Mouse (Mus musculus): Measurements from ENCODE around the gene Slc9a2. TPM values are rescaled to one million over a fixed set of nuclear protein-coding genes. Genes with fewer than 3 reads are reported as not detected.

Slc9a2 gene
- polyA plus RNA-seq, 1 experiment from 2014 or later: 1.0 TPM

- H3K9ac ChIP-seq: no peak overlapping the region
- H3K4me3 ChIP-seq (replicated peaks): no peak overlapping the region
- no peaks in the 10 kb centered on the region for H3K27me3 ChIP-seq
- no peak overlapping the region for H3K27ac ChIP-seq (replicated peaks)
- H3K36me3 ChIP-seq: 0 out of 2 replicates have a peak, but pooled peaks cover 2% of the 10 kb centered on the region
- no peaks in the 10 kb centered on the region for H3K9me3 ChIP-seq (replicated peaks)
- no peaks in the 10 kb centered on the region for H3K4me1 ChIP-seq
- WGBS: 29% methylated on average over 6 of the region's 6 CpGs
- ATAC-seq (ENCODE audit: insufficient number of reproducible peaks, low FRiP score, low TSS enrichment, low read depth): no peak
- H3K4me2 ChIP-seq (replicated peaks): no peak overlapping the region
These were observed 88.2 kb downstream of the Slc9a2 start for GRCm38 (mm10) chr1:40768606-40769005.

DNA sequence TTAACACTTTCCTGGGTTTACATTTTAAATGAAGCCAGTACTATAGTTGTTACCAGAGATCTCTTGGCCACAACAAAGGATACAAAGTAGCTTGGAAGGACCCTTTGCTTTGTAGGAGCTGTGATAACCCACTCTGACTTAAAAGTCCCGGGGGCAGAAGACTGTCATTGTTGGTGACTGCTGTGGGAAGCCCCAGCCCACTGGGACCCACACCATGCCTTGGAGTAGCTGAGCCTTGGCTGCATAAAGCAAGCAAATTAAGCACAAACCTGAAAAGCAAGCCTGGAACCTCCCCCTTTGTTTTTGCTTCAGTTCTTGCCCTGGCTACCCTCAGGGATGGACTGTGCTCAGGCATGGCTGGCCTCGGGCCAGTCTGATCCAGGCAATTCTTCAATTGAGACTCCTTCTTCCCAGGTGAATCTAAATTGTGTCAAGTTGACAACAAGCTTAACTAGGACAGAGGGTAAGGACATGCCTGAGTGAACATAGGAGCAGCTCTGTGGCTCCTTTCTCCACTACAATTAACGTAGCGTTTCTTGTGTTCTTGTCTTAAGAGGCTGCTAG lies 89.0 kb downstream of the Slc9a2 start:
- ATAC-seq (ENCODE audit: insufficient number of reproducible peaks, low FRiP score, low TSS enrichment, low read depth): no peak
- H3K27ac ChIP-seq (replicated peaks): no peak overlapping the region
- H3K4me1 ChIP-seq: no peaks in the 10 kb centered on the region
- H3K27me3 ChIP-seq: no peaks in the 10 kb centered on the region
- no peak overlapping the region for H3K9ac ChIP-seq
- 50% methylated on average over 4 of the region's 4 CpGs for WGBS
- H3K9me3 ChIP-seq (replicated peaks): no peaks in the 10 kb centered on the region
- H3K4me3 ChIP-seq (replicated peaks): no peak overlapping the region
- H3K4me2 ChIP-seq (replicated peaks): no peak overlapping the region
- peaks cover 10% of the 10 kb centered on the region; the same call in 1 of the 2 replicates for H3K36me3 ChIP-seq

- H3K4me3 ChIP-seq (replicated peaks): no peak overlapping the region
- no peak overlapping the region for H3K4me2 ChIP-seq (replicated peaks)
- WGBS: 90% methylated on average over 7 of the region's 7 CpGs
- no peaks in the 10 kb centered on the region for H3K27me3 ChIP-seq
- no peak overlapping the region for H3K9ac ChIP-seq
- no peaks in the 10 kb centered on the region for H3K4me1 ChIP-seq
- ATAC-seq (ENCODE audit: insufficient number of reproducible peaks, low FRiP score, low TSS enrichment, low read depth): no peak
- peaks cover 13% of the 10 kb centered on the region; the same call in 1 of the 2 replicates for H3K36me3 ChIP-seq
- H3K9me3 ChIP-seq (replicated peaks): no peaks in the 10 kb centered on the region
- H3K27ac ChIP-seq (replicated peaks): no peak overlapping the region
These were observed 91.0 kb downstream of the Slc9a2 start for GRCm38 (mm10) chr1:40771196-40771970.

- no peak for ATAC-seq (ENCODE audit: insufficient number of reproducible peaks, low FRiP score, low TSS enrichment, low read depth)
- no peaks in the 10 kb centered on the region for H3K4me1 ChIP-seq
- no peak overlapping the region for H3K9ac ChIP-seq
- H3K27me3 ChIP-seq: no peaks in the 10 kb centered on the region
- H3K36me3 ChIP-seq: peaks cover 13% of the 10 kb centered on the region; the same call in 1 of the 2 replicates
- H3K27ac ChIP-seq (replicated peaks): no peak overlapping the region
- no peak overlapping the region for H3K4me3 ChIP-seq (replicated peaks)
- WGBS: 82% methylated on average over 5 of the region's 5 CpGs
- H3K4me2 ChIP-seq (replicated peaks): no peak overlapping the region
- no peaks in the 10 kb centered on the region for H3K9me3 ChIP-seq (replicated peaks)
These were observed 92.9 kb downstream of the Slc9a2 start for GRCm38 (mm10) chr1:40773234-40773633.

DNA sequence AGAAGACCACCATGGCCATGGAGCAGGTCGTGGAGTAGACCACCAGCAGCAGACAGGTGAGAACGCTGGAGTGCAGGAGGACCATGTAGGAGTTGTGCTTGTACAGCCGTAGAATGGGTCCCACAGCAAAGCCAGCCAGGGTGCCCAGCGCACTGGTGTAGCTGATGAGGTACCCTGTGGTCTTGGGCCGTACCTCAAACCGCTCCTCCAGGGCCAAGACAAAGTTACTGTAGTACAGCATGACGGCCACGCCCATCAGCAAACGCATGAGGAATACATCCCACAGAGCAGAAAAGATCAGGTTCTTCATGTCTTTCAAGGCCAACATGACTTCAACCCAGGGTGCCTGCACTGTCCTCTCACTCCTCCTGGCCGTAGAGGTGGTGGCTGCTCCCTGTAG lies 93.7 kb downstream of the Slc9a2 start:
- Histone ChIP-seq H3K9me3 (replicated peaks) (peaks cover 6% of the 10 kb centered on the region; the same call in 1 of the 2 replicates), H3K9ac (no peak overlapping the region), H3K4me1 (no peaks in the 10 kb centered on the region), H3K4me2 (replicated peaks) (no peak overlapping the region), H3K27me3 (no peaks in the 10 kb centered on the region), H3K27ac (replicated peaks) (no peak overlapping the region), H3K36me3 (peaks cover 20% of the 10 kb centered on the region), H3K4me3 (replicated peaks) (no peak overlapping the region)
- 93% methylated on average over 10 of the region's 10 CpGs for WGBS
- no peak for ATAC-seq (ENCODE audit: insufficient number of reproducible peaks, low FRiP score, low TSS enrichment, low read depth)

- H3K4me1 ChIP-seq: no peaks in the 10 kb centered on the region
- peaks cover 41% of the 10 kb centered on the region for H3K36me3 ChIP-seq
- H3K27me3 ChIP-seq: no peaks in the 10 kb centered on the region
- H3K4me2 ChIP-seq (replicated peaks): no peak overlapping the region
- H3K9ac ChIP-seq: no peak overlapping the region
- H3K9me3 ChIP-seq (replicated peaks): peaks cover 14% of the 10 kb centered on the region; the same call in 1 of the 2 replicates
- H3K27ac ChIP-seq (replicated peaks): no peak overlapping the region
- no peak for ATAC-seq (ENCODE audit: insufficient number of reproducible peaks, low FRiP score, low TSS enrichment, low read depth)
- H3K4me3 ChIP-seq (replicated peaks): no peak overlapping the region
- WGBS: 52% methylated on average over 2 of the region's 2 CpGs
These were observed 95.7 kb downstream of the Slc9a2 start for GRCm38 (mm10) chr1:40776102-40776501.

- Histone ChIP-seq H3K36me3 (peaks cover 43% of the 10 kb centered on the region), H3K4me1 (no peaks in the 10 kb centered on the region), H3K9ac (no peak overlapping the region), H3K4me3 (replicated peaks) (no peak overlapping the region), H3K9me3 (replicated peaks) (peaks cover 14% of the 10 kb centered on the region; the same call in 1 of the 2 replicates), H3K27ac (replicated peaks) (no peak overlapping the region), H3K27me3 (no peaks in the 10 kb centered on the region), H3K4me2 (replicated peaks) (no peak overlapping the region)
- ATAC-seq (ENCODE audit: insufficient number of reproducible peaks, low FRiP score, low TSS enrichment, low read depth): no peak
- 75% methylated on average over 3 of the region's 3 CpGs for WGBS
These were observed 96.4 kb downstream of the Slc9a2 start for GRCm38 (mm10) chr1:40776763-40777162.

DNA sequence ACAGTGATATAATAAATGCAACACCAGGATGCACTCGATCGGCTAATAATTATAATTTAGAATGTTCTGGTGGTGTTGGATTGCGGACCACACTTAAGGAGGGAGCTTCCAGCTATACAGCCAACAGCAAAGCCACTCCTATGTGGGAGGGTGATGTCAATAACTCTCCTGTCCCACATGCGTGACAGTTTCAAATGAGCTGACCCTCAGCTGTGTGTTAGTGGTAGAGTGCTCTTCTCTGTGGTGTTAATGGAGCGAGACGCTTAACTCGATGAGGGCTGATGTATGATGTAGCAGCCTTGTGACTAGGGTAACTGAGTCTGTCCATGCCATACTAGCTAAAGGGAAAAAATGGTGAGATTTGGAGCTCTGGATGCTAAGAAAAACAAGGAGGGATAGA lies 103.1 kb downstream of the Slc9a2 start:
- no peak for ATAC-seq (ENCODE audit: insufficient number of reproducible peaks, low FRiP score, low TSS enrichment, low read depth)
- WGBS: 91% methylated on average over 7 of the region's 7 CpGs
- H3K36me3 ChIP-seq: peaks cover 29% of the 10 kb centered on the region
- H3K4me2 ChIP-seq (replicated peaks): no peak overlapping the region
- H3K27ac ChIP-seq (replicated peaks): no peak overlapping the region
- no peaks in the 10 kb centered on the region for H3K4me1 ChIP-seq
- no peak overlapping the region for H3K9ac ChIP-seq
- peaks cover 14% of the 10 kb centered on the region; the same call in 1 of the 2 replicates for H3K9me3 ChIP-seq (replicated peaks)
- H3K27me3 ChIP-seq: no peaks in the 10 kb centered on the region
- H3K4me3 ChIP-seq (replicated peaks): no peak overlapping the region

DNA sequence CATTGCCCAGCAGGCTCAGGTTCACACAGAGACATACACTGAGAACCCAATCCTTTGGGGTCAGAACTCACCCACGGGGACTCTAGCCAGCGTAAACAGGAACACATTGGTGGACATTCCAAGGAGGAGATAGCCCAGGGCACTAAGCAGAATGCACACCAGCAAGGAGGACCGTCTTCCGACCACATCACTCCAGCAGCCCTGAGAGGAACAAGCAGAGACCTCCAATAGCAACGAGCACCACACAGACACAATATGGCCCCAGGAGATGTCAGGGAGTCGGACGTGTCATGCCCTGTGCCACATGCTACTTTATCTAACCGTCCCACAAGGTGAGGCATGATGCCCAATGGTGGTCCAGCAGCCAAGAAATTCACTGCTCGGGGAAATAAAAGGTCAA lies 103.9 kb downstream of the Slc9a2 start:
- whole genome bisulfite sequencing: 82% methylated on average over 9 of the region's 9 CpGs
- 0 out of 2 replicates have a peak, but pooled peaks cover 5% of the 10 kb centered on the region for H3K9me3 ChIP-seq (replicated peaks)

GRCm38 (mm10) chr1:40785876-40786445 lies 105.6 kb downstream of the Slc9a2 start:
- Histone ChIP-seq H3K27me3 (no peaks in the 10 kb centered on the region), H3K9me3 (replicated peaks) (no peaks in the 10 kb centered on the region), H3K4me3 (replicated peaks) (no peak overlapping the region), H3K36me3 (peaks cover 4% of the 10 kb centered on the region), H3K9ac (no peak overlapping the region), H3K4me1 (0 out of 2 replicates have a peak, but pooled peaks cover 3% of the 10 kb centered on the region), H3K4me2 (replicated peaks) (no peak overlapping the region), H3K27ac (replicated peaks) (no peak overlapping the region)
- no peak for ATAC-seq (ENCODE audit: insufficient number of reproducible peaks, low FRiP score, low TSS enrichment, low read depth)
- 82% methylated on average over 11 of the region's 11 CpGs for WGBS

More for the DNA sequence above, 103.9 kb downstream of the Slc9a2 start:
- no peak overlapping the region for H3K27ac ChIP-seq (replicated peaks)
- no peaks in the 10 kb centered on the region for H3K27me3 ChIP-seq
- no peak overlapping the region for H3K9ac ChIP-seq
- H3K36me3 ChIP-seq: peaks cover 21% of the 10 kb centered on the region
- H3K4me3 ChIP-seq (replicated peaks): no peak overlapping the region
- H3K4me2 ChIP-seq (replicated peaks): no peak overlapping the region
- 0 out of 2 replicates have a peak, but pooled peaks cover under 1% of the 10 kb centered on the region for H3K4me1 ChIP-seq
- ATAC-seq (ENCODE audit: insufficient number of reproducible peaks, low FRiP score, low TSS enrichment, low read depth): no peak

DNA sequence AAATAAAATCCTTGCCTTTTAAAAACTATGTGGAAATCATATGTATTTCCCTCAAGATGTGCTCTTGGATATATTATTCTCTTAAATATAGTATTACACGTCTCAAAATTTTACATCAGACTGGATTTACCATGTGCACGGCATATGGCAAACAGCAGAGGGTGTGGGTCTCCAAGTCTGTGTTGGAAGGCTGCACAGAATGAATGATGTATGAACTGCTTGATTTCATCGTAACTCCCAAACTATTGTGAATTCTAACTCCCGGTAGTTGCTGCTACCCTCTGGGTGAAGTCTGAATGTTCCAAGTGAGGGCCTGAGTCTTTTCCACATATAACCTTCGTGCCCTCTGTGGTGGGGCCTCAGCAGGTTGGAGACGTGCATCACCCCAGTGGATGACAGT lies 108.6 kb downstream of the Slc9a2 start:
- Histone ChIP-seq H3K27ac (replicated peaks) (peak overlapping the region; percentile 80), H3K4me3 (replicated peaks) (no peak overlapping the region), H3K36me3 (no peaks in the 10 kb centered on the region; the same call in 1 of the 2 replicates), H3K27me3 (no peaks in the 10 kb centered on the region), H3K9ac (no peak overlapping the region), H3K4me2 (replicated peaks) (peak overlapping the region; percentile 60; the same call in 1 of the 2 replicates), H3K4me1 (0 out of 2 replicates have a peak, but pooled peaks cover 3% of the 10 kb centered on the region), H3K9me3 (replicated peaks) (no peaks in the 10 kb centered on the region)
- 56% methylated on average over 6 of the region's 6 CpGs for WGBS
- ATAC-seq (ENCODE audit: insufficient number of reproducible peaks, low FRiP score, low TSS enrichment, low read depth): no peak
